Mouse (Mus musculus) myocyte (in vitro differentiated cells): ENCODE measurements around the gene Tmem56.

Source experiments
- CEBPB ChIP-seq: IDR thresholded peaks from 2 replicates; pipeline ENCODE4 v1.6.1; 2011; ENCODE audit warnings: mild to moderate bottlenecking, moderate library complexity; ENCODE audit not compliant: poor library complexity, insufficient read depth, severe bottlenecking
- E2F4 ChIP-seq: IDR thresholded peaks from one replicate; pipeline ENCODE4 v1.6.1; 2011; ENCODE audit warnings: mild to moderate bottlenecking, control low read depth, moderate library complexity; ENCODE audit not compliant: insufficient read depth
- MAX ChIP-seq: IDR thresholded peaks from one replicate; pipeline ENCODE4 v1.6.1; 2011; ENCODE audit warnings: low read depth, mild to moderate bottlenecking, control low read depth
- MYOG ChIP-seq, 3 experiments: IDR thresholded peaks; one replicate each; pipeline ENCODE4 v1.6.1; 2011; ENCODE audit warnings: control low read depth in 2 of 3, low read depth in 2 of 3, mild to moderate bottlenecking in 2 of 3; ENCODE audit not compliant: insufficient read length in 2 of 3, control insufficient read depth in 1 of 3, insufficient read depth in 1 of 3
- POLR2A ChIP-seq: IDR thresholded peaks from one replicate; pipeline ENCODE4 v1.6.1; 2011; ENCODE audit warnings: low read depth, mild to moderate bottlenecking, control low read depth, moderate library complexity; ENCODE audit not compliant: insufficient read length
- POLR2AphosphoS2 ChIP-seq: IDR thresholded peaks from one replicate; pipeline ENCODE4 v1.6.1; 2011; ENCODE audit warnings: low read depth, control low read depth; ENCODE audit not compliant: insufficient read length
- TCF3 ChIP-seq: IDR thresholded peaks from one replicate; pipeline ENCODE4 v1.6.1; 2011; ENCODE audit warnings: low read depth, control low read depth; ENCODE audit not compliant: insufficient read length

GRCm38 (mm10) chr3:121309429-121309828 is 26.5 kb upstream of the Tmem56 start:
- no peak for TF ChIP-seq POLR2A
- TF ChIP-seq CEBPB, result no peak
- no peak for TF ChIP-seq E2F4
- TF ChIP-seq POLR2AphosphoS2, result no peak
- TF ChIP-seq TCF3, result no peak
- no peak for TF ChIP-seq MAX
- no peak for TF ChIP-seq MYOG (IDR thresholded peaks at IDR 0.05; ENCODE audit: control insufficient read depth in 1 of 3, insufficient read depth in 1 of 3, insufficient read length in 2 of 3, low read depth in 2 of 3)
